Mouse (Mus musculus) bone marrow macrophage, adult 2 months (primary cell): Measurements from ENCODE around the gene Pnpla2.

Experiments
- CTCF ChIP-seq: IDR thresholded peaks from 2 replicates; pipeline ENCODE4 v1.5.1; 2012; ENCODE audit warnings: low read depth, mild to moderate bottlenecking, low read length, moderate library complexity
- POLR2A ChIP-seq: IDR thresholded peaks from 2 replicates; pipeline ENCODE4 v1.6.1; 2012; ENCODE audit warnings: mild to moderate bottlenecking, low read depth, low read length, borderline replicate concordance

GRCm38 (mm10) chr7:141464603-141465201, 9.7 kb downstream of the Pnpla2 start:
- TF ChIP-seq CTCF (no peak), POLR2A (no peak)
